Mouse (Mus musculus): ENCODE data around the gene Rpl11. TPM values are rescaled to one million over a fixed set of nuclear protein-coding genes. Genes with fewer than 3 reads are reported as not detected.
A peak's percentile ranks its signal among the peaks of the same experiment; 100 is the strongest.

The Rpl11 gene
- polyA plus RNA-seq, 1 experiment from 2014 or later: 390 TPM

DNA sequence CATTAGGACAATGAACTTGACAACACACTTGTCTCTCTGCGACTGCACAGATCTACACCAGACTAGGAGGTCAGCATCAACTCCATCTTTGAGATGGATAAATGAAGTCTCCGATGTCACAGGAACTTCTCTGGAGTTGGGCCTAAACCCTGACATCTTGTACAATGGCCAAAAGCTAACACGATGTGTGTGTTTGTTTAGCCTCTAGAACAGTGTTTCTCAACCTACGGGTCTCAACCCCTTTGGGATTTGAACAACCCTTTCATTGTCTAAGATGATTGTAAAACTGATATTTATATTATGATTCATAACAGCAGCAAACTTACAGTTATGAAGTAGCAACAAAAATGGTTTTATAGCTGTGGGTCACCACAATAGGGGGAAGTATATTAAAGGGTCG is 4.7 kb upstream of the Rpl11 start:
- Histone ChIP-seq H3K4me3 (no peak overlapping the region), H3K36me3 (no peaks in the 10 kb centered on the region), H3K27ac (no peak overlapping the region), H3K27me3 (ENCODE audit: insufficient read depth, poor library complexity, severe bottlenecking) (no peaks in the 10 kb centered on the region), H3K4me1 (no peaks in the 10 kb centered on the region), H3K9me3 (no peaks in the 10 kb centered on the region)
- no peak for DNase-seq (ENCODE audit: low spot score)
- 87% methylated on average over 5 of the region's 5 CpGs for WGBS

DNA sequence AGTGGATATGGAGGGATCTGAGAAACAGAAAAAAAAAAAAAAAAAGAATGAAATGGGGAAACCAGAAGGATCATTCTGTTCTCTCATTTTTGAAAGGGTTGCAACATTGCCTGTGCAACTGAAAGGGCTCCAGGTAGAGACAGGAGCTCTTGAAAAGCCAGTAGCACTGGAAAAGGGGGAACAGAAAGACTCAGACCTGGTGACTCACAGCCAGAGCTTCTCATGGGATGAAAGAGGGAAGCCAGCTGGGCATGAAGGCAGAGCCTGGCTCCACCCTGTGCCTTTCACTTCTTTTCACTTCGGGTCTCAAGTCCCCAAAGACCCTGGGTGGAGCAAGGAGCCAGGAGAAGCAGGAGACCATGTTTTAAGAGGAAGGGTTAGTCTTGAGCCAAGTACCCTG is 2.8 kb upstream of the Rpl11 start:
- Histone ChIP-seq H3K27ac (no peak overlapping the region), H3K4me3 (no peak overlapping the region), H3K4me1 (peaks cover 12% of the 10 kb centered on the region), H3K36me3 (peaks cover 14% of the 10 kb centered on the region), H3K27me3 (ENCODE audit: insufficient read depth, poor library complexity, severe bottlenecking) (no peaks in the 10 kb centered on the region), H3K9me3 (no peaks in the 10 kb centered on the region)
- DNase-seq (ENCODE audit: low spot score): no peak
- 26% methylated on average over 1 of the region's 1 CpGs for WGBS

DNA sequence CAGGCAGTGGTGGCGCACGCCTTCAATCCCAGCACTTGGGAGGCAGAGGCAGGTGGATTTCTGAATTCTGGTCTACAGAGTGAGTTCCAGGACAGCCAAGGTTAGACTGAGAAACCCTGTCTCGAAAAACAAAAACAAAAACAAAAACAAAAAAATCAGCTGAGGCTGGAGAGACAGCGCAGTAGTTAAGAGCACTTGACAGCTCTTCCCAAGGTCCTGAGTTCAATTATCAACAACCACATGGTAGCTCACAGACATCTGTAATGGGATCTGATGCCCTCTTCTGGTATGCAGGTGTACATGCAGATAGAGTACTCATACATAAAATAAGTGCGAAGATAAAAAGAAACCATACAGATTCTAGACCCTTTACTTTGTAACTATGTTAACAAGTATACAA is 615 bp upstream of the Rpl11 start:
- no peaks in the 10 kb centered on the region for H3K27me3 ChIP-seq (ENCODE audit: insufficient read depth, poor library complexity, severe bottlenecking)
- 72% methylated on average over 5 of the region's 5 CpGs for WGBS
- no peaks in the 10 kb centered on the region for H3K9me3 ChIP-seq
- DNase-seq (ENCODE audit: low spot score): no peak
- H3K4me3 ChIP-seq: no peak overlapping the region; the same call in 1 of the 2 replicates
- peaks cover 20% of the 10 kb centered on the region for H3K4me1 ChIP-seq
- H3K27ac ChIP-seq: no peak overlapping the region
- peaks cover 36% of the 10 kb centered on the region for H3K36me3 ChIP-seq

DNA sequence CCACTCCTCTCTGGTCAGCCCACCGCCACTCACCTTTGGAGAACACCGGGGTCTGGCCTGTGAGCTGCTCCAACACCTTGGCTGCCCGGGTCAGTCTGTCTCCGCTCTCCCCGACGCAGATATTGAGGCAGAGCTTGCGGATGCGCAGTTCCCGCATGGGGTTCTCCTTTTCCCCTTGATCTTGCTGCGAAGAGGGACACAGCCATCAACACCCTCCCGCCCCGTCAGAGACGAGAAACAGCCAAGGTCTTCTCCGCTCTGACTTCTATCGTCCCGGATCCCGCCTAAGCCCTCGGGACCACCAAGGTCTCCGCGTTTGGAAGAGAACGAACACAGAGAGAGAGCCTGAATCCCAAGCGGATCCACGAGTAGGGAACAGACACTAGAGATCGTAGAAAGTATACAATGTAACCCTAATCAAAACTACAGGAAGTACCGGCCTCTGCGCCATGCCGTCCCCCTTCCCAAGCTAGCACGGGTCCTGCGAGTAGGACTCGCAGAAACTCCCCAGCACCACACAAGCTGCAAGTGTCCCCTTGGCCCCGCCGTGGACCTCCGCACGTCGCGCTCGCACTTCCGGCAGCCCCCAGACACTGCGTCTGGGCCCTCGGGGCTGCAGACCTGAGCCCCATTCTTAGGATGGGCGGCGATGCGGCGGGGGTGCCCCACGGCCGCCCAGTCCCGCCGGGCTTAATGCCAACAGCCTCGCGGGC is 538 bp downstream of the Rpl11 start:
- Histone ChIP-seq H3K27ac (peak overlapping the region; percentile 98), H3K9me3 (no peaks in the 10 kb centered on the region), H3K4me1 (peaks cover 20% of the 10 kb centered on the region), H3K27me3 (ENCODE audit: insufficient read depth, poor library complexity, severe bottlenecking) (no peaks in the 10 kb centered on the region), H3K36me3 (peaks cover 47% of the 10 kb centered on the region), H3K4me3 (peak overlapping the region; percentile 91)
- no peak for DNase-seq (ENCODE audit: low spot score)
- WGBS: under 1% methylated on average over 50 of the region's 50 CpGs

DNA sequence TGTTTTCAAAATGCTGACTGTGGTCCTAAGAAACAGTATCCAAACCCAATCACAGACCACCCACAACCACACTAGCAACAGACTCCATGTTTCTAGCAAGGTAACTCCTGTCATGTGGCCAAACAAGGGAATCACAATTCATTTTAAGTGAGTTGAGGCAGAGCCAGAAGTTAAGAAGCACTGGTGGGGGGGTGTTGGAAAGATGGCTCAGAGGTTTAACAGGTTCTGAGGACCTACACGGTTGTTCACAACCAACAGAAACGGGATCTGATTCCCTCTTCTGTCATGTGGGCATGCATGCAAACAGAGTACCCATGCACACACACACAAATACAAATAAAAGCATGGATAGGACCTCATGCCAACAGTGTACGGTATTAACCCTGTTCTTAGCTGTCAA is 1.2 kb downstream of the Rpl11 start:
- Histone ChIP-seq H3K9me3 (no peaks in the 10 kb centered on the region), H3K27me3 (ENCODE audit: insufficient read depth, poor library complexity, severe bottlenecking) (no peaks in the 10 kb centered on the region), H3K36me3 (peaks cover 50% of the 10 kb centered on the region), H3K4me1 (peaks cover 20% of the 10 kb centered on the region), H3K4me3 (peak overlapping the region; percentile 91), H3K27ac (peak overlapping the region; percentile 98)
- no peak for DNase-seq (ENCODE audit: low spot score)
- 3% methylated on average over 3 of the region's 3 CpGs for WGBS

DNA sequence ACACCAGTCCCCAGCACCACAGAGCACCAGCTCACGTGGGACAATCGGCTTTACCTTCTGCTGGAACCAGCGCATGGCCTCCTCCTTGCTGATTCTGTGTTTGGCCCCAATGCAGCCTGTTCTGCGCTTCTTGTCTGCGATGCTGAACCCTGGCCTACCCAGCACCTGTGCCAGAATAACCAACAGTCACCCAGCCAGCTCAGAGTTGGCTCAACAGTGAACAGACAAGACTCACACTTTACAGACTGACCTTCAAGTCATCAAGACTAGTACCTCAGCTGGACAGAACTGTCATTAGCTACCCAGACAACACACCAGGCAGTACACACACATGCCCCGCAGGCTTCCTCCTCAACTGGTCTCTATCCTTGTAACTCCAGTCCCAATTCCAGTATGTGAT is 3.0 kb downstream of the Rpl11 start:
- Histone ChIP-seq H3K4me1 (peaks cover 20% of the 10 kb centered on the region), H3K27ac (no peak overlapping the region), H3K36me3 (peaks cover 64% of the 10 kb centered on the region), H3K4me3 (peak overlapping the region; percentile 91), H3K9me3 (no peaks in the 10 kb centered on the region), H3K27me3 (ENCODE audit: insufficient read depth, poor library complexity, severe bottlenecking) (no peaks in the 10 kb centered on the region)
- WGBS: 97% methylated on average over 6 of the region's 6 CpGs
- DNase-seq (ENCODE audit: low spot score): no peak

DNA sequence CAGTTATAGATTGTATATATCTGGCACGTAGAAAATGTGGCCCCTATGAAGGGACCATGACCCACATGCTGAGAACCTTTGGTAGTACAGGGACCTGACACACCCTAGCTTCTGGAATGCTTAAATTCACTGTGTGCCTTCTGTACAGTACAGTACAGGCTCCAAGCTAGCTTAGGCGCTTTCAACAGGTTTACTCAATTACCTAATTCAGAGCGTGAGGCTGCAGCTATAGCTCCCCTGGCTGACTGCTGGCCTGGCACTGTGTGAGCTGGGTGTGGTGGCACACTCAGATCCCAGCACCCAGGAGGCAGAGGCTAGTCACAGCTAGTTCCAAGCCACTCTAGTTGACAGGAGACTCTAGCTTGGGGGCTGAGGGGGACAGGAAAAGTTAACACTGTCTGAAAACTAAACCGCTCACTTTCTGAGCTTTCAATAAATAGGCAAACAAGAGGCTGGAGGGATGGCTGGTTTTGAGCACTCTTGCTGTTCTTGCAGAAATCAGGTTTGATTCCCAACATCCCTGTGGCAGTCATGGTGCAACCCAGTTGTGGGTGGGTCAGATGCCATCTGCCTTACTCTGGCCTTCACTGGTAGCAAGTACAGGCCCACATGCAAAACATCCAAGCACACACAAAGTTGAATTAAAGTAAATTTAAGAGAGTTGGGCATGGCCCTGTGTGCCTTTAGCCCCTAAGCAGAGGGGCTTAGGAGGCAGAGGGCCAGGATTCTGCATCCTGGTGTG is 4.8 kb downstream of the Rpl11 start:
- Histone ChIP-seq H3K27me3 (ENCODE audit: insufficient read depth, poor library complexity, severe bottlenecking) (no peaks in the 10 kb centered on the region), H3K9me3 (no peaks in the 10 kb centered on the region), H3K27ac (no peak overlapping the region), H3K4me1 (peaks cover 20% of the 10 kb centered on the region), H3K36me3 (peaks cover 75% of the 10 kb centered on the region), H3K4me3 (no peak overlapping the region)
- WGBS: 80% methylated on average over 4 of the region's 4 CpGs
- no peak for DNase-seq (ENCODE audit: low spot score)

DNA sequence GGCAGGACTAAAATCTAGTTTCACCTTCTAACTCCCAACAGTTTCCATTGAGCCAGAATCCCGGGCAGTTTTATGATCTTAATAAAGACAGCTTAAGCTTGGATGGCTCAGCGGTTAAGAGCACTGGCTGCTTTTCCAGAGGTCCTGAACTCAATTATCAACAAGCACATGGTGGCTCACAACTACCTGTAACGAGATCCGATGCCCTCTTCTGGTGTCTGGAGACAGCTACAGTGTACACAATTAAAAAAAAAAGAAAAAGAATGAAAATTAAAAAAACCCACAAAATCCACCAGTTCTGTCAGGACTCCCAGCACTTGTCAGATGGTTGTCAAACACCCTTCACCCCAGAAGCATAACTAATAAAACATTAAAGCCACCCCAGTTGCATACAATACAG is 5.6 kb downstream of the Rpl11 start:
- DNase-seq (ENCODE audit: low spot score): no peak
- Histone ChIP-seq H3K9me3 (no peaks in the 10 kb centered on the region), H3K27me3 (ENCODE audit: insufficient read depth, poor library complexity, severe bottlenecking) (no peaks in the 10 kb centered on the region), H3K36me3 (peaks cover 76% of the 10 kb centered on the region), H3K4me3 (no peak overlapping the region), H3K4me1 (peaks cover 20% of the 10 kb centered on the region), H3K27ac (no peak overlapping the region)
- WGBS: 69% methylated on average over 4 of the region's 4 CpGs

DNA sequence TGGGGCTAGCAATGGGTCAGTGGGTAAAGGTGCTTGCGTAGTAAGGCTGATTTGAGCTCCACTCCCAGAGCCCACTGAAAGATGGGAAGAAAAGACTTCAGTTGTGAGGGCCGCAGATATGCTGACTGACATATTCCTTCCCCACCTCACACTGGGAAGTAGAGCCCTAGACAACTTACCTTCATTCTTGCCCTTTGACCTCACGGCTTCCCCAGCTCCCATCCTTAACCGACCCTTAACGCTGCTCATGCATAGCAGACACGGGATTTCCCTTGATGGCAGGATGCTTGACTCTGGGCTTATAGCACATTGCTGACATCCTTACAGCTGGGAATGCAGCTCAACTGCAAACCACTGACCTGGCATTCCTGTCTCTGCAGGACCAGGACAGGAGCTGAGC is 6.3 kb downstream of the Rpl11 start:
- DNase-seq (ENCODE audit: low spot score): no peak
- Histone ChIP-seq H3K27ac (no peak overlapping the region), H3K27me3 (ENCODE audit: insufficient read depth, poor library complexity, severe bottlenecking) (no peaks in the 10 kb centered on the region), H3K4me3 (no peak overlapping the region), H3K9me3 (no peaks in the 10 kb centered on the region), H3K4me1 (peaks cover 16% of the 10 kb centered on the region), H3K36me3 (peaks cover 71% of the 10 kb centered on the region)
- WGBS: 77% methylated on average over 6 of the region's 6 CpGs

DNA sequence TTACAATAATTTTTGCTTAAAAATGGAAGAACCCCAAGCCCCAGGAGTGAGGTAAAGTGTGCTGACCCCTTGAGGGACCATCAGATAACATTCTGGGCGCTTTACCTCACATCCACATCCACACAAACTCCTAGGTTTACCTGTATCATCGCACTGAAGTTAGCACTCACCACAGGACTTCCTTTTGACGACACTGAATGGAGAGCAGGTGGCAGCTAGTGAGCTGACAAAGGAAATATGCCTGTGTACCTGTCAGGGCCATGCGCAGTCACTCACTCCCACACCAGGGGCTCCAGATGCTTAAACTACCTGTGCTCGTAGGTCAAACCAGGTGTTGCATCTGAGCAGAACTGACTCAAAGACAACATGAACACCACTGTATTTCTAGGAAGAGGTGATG is 8.1 kb downstream of the Rpl11 start:
- no peak overlapping the region for H3K4me3 ChIP-seq
- WGBS: 86% methylated on average over 5 of the region's 5 CpGs
- H3K9me3 ChIP-seq: no peaks in the 10 kb centered on the region
- no peaks in the 10 kb centered on the region for H3K4me1 ChIP-seq
- no peak for DNase-seq (ENCODE audit: low spot score)
- H3K36me3 ChIP-seq: peaks cover 53% of the 10 kb centered on the region
- H3K27ac ChIP-seq: no peak overlapping the region
- no peaks in the 10 kb centered on the region for H3K27me3 ChIP-seq (ENCODE audit: insufficient read depth, poor library complexity, severe bottlenecking)

DNA sequence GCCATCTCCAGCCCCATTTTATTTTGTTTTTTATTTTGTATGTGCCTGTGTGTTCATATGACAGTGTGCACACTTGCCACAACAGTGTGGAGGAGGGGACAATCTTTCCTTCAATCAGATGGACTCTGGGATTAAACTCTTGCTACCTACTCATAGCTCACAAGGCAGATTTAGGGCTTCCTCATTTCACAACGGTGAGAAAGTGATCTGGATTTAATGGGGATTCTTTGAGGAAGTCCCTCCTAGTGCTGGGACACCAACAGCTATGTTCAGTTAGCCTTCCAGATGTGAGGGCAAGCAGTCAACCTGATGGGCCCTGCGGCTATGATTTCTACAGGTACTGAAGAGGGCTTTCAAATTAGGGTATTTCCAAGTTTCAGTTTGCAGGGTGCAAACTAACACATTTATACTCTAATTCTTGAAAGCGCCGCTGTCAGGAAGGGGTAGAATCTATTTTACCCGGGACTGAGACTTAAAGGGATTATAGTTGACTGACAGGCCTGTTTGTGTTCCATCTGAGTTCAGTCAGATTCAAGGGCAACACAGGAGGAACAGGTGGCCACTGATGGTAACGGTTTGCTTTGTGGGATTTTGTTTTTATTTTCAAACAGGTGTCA is 9.3 kb downstream of the Rpl11 start:
- Histone ChIP-seq H3K36me3 (peaks cover 41% of the 10 kb centered on the region), H3K4me1 (no peaks in the 10 kb centered on the region), H3K27me3 (ENCODE audit: insufficient read depth, poor library complexity, severe bottlenecking) (no peaks in the 10 kb centered on the region), H3K4me3 (no peak overlapping the region), H3K27ac (no peak overlapping the region), H3K9me3 (no peaks in the 10 kb centered on the region)
- WGBS: 86% methylated on average over 6 of the region's 6 CpGs
- DNase-seq (ENCODE audit: low spot score): no peak

DNA sequence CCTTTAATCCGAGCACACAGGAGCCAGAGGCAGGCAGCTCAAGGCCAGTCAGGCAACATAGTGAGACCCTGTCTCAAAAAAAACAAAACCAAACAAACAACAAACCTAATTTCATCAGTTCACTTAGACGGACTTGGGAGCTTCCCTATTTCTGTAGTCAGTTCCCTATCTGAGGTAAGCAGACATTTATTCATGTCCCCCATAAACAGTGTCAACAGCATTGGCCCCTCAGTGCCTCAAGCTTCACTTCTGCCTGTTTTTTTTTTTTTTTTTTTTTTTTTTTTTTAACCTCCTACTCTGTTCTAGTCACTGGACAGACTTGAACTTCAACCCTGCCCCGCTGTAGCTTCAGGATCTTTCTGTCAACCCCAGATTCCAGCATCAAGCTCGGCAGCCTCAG is 18.1 kb downstream of the Rpl11 start:
- WGBS: 70% methylated on average over 4 of the region's 4 CpGs
- H3K4me3 ChIP-seq: no peak overlapping the region
- H3K4me1 ChIP-seq: peaks cover 12% of the 10 kb centered on the region
- H3K27me3 ChIP-seq (ENCODE audit: insufficient read depth, poor library complexity, severe bottlenecking): no peaks in the 10 kb centered on the region
- H3K27ac ChIP-seq: no peak overlapping the region
- DNase-seq (ENCODE audit: low spot score): no peak
- H3K9me3 ChIP-seq: no peaks in the 10 kb centered on the region
- no peaks in the 10 kb centered on the region for H3K36me3 ChIP-seq

DNA sequence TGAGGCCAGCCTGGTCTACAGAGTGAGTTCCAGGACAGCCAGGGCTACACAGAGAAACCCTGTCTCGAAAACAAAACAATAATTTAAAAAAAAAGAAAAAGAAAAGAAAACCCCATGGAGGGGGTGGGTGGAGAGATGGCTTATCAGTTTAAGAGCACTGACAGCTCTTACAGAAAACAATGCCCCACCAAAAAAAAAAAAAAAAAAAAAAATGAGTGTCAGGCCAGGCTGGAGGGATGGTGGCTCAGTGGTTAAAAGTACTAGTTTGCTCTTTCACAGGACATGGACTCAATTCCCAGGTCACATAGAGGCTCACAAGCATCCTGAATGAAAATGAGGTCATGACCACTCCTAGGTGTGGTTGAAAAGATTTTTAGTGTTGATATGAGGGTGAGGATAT is 20.0 kb downstream of the Rpl11 start:
- Histone ChIP-seq H3K4me3 (no peak overlapping the region), H3K27ac (no peak overlapping the region), H3K4me1 (peaks cover 12% of the 10 kb centered on the region), H3K27me3 (ENCODE audit: insufficient read depth, poor library complexity, severe bottlenecking) (no peaks in the 10 kb centered on the region), H3K36me3 (no peaks in the 10 kb centered on the region), H3K9me3 (no peaks in the 10 kb centered on the region)
- no peak for DNase-seq (ENCODE audit: low spot score)
- WGBS: 57% methylated on average over 1 of the region's 1 CpGs
